Mouse (Mus musculus) CD4-positive helper T cell, adult 2 months (primary cell): ENCODE measurements around the gene Gucy1b1.

Experiments
- DNase-seq: peaks from one replicate; pipeline ENCODE4 v3.0.0-alpha.2; 2012; ENCODE audit warnings: low read depth, missing footprints, low spot score

Gucy1b1 gene

DNA sequence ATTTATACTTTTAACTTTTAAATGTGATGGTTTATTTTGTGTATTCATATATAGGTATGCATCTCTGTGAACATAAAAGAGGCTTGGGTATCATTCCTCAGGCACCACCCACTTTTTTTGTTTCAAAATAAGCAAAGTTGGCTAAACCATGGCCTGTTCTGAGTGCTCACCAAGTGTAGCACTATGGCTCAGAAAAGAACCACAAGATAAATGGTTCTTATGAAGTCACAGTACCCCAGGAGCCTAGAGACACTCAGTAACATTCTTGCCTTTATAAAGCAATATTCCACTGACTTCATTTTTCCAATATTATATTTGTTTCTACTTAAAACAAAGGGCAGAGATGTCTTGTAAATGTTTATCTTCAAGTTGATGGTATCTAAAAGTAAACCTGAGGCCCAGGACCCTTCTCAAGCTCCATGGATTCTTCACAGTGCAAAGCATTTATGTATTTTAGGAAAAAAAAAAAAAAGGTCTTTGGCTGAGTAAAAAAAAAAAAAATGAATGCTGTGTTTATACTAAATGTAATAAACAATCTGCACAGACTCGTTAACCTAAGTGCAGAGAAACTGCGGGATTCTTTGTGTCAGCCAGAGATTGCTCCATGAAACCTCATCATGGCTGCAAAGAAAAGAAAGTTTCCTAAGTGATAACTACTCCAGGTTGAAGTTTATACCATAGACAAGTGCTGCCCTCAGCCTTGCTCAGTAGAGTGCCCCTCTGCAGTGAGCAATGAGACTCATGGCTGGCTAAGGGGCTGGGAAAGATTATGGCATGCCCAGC, 38.0 kb downstream of the Gucy1b1 start:
- DNase-seq = no peak

DNA sequence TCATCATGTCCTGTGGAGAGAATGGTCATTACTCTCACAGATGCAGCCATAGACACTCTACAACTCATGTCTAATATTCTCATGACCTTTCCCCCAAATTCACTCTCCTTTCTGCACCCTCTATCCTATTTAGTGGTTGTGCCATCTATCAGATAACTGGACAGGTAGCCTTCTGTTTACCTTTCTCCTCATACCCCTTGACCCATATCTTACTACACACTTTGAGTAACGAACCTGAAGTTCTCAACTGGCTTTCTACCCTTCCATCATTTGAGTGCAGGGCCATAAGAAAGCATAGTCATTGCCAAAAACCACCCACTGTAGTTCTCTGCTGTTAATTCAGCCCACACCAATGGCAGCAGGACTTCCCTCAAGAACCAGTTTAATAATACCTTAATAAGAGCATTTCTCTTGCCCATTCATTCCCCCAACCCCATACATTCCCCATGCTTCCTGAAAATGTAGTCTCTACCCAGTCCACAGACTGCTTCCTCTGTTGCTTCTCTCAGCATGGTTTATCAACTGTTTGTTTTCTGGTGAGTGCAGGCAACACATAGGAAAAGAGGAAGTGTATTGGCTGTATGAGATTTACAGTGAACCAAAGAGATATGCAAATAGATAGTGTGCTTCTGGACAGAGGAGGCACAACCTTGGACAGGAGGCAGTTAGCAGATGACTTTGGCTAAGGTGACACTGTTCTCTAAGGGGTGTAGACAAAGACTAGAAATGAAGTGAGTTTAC, 44.3 kb downstream of the Gucy1b1 start:
- no peak for DNase-seq

DNA sequence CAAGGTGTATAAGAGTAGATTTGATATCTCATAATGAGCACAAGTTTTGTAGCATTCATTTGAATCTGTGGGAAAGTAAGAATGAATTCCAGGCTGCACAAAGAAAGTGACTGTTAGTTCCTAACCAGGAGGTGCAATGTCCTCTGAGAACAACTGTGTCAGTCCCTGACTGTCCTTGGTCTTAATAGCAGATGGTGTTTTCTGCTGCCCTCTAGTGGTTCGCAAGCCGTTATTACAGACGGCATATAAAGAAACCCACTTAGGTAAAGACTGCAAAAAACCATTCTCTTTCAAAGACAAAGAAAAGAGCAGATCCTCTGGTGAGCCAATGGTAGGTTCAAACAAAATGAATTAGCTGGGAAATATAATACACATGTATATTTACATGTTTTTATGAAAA, 45.3 kb downstream of the Gucy1b1 start:
- peak; percentile 44 for DNase-seq

DNA sequence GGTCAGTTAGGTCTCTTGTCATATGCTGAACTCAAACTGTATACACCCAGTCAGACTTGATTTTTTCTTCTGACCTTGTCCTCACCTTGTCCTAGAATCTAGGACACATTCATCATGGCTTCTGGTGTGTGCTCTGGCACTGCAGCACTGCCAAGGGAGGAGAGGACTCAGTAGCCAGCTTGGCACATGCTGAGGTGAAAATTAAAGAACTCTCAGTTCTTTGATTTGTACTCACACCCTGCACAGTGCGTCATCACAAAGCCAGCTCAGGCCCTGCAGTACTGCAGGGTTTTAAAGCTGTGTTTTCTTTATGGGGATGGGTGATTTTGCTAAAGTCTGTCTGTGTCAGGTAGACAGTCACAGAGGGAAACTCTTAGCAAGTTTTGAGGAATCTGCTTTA, 47.2 kb downstream of the Gucy1b1 start:
- DNase-seq = no peak

DNA sequence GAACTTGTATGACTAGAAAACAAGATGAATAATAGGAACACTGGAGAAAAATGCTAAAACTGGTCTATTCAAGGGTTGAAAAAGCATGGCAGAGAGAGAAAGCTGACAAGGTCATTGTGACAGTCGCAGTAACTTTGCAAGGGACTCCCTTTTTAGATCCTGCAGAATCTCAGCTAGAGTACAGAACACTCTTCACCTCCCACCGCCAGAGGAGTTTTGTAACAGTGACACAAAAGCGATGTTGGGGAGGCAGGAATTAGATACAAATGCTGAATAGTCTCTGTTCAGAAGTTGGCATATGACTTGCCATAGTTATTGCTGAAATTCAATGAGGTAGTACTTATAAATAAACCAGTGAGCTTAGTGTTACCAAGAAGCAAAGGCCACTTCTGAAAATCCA, 51.4 kb downstream of the Gucy1b1 start:
- DNase-seq = no peak

DNA sequence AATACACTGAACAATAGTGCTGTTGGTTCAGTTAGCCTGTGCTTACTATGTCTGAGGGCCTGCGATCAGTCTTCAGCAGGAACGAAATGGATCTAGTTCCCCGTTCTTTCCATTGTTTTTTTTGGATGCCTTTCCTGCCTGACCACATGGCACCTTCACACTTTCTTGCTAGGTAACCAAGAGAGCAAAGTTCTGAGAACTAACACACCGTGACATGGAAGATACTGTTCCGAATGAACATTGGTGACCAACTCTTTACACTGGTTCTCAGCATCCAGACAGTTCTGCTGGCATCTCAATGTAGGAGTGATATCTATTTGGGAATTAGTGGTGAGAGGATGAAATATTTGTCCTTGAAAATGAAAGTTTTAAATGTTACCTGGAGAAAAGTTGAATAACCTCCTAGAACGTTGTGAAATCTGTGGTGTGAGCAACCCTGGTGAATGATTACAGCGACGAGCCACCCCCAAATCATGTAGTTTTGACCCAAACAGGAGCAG, 52.0 kb downstream of the Gucy1b1 start:
- DNase-seq = no peak

DNA sequence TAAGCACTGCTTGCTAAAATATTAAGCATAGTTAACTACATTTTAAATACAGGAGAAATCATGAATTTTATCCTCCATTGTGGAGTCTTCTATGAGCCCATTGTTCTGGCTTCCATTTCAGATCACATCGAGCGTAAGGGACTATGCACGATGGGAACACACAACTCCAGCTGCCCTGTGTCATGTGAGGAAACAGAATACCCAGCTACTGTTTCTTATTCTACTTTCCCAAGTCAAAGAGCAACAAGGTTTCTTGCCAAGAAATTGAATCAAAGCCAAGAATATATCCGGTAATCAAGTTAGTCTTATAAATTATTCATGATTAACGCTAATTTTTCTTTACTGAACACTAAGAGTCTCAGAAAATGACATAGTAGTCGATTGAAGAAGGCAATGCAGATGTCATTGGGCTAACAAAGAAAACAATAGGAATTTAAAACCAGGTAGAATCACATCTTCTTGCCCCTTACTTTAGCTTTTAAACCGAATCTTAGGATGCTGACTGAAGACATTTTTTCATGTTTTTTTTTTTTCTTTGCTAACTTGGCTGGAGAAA, 60.3 kb downstream of the Gucy1b1 start:
- DNase-seq = no peak

DNA sequence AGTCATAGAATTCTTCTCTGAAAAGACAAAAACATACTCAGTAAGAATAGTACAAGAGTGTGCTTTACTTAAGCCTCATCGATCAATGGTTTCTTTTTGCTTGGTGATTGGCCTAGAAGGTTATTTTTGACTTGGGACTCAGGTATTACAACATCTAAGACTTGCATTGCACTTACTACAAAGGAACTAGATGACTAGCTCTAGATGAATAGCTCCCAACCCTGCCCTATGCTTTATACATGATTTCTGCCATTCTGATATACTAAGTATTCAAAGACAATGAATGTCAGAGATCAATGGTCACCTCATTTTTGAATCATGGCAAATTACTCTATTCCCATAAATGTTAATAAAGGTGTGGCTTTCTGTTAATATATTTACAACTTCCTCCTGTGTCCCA, 67.5 kb downstream of the Gucy1b1 start:
- no peak for DNase-seq

DNA sequence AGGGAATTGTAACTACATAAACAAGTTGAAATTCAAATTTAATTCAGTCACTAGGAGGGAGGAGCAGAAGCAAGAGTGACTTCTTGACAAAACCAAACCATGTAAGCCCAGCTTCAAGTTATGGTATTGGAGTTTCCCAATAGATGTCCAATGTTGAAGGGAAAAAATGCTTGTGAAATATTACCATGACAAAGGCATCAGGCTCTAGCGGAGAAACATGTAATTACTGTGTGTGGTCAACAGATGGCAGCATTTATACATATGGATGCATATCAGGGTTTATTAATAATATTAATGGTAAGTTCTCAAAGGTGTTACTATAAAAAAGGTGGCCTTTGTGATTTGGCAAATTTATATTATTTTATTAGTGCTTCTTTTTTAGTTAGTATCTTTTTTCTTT, 78.5 kb downstream of the Gucy1b1 start:
- DNase-seq = peak; percentile 35

DNA sequence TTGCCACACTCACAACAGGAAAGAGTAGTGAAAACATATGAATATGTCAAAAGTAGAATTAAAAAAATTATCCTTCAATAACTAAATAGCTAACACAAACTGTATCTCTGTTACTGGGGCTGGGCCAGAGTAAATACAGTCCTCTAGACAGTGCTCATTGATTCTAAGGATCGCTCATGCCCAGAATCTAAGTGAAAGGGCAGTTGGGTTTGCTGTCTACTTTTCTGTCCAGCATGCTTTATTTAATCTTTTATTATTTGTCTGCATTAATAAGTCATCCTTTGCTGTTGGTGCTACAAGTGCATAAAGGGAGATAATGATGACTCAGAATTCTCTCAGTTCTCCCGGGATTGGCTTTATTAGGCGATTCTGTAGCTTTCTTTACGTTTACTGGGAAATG, 79.1 kb downstream of the Gucy1b1 start:
- DNase-seq = no peak

DNA sequence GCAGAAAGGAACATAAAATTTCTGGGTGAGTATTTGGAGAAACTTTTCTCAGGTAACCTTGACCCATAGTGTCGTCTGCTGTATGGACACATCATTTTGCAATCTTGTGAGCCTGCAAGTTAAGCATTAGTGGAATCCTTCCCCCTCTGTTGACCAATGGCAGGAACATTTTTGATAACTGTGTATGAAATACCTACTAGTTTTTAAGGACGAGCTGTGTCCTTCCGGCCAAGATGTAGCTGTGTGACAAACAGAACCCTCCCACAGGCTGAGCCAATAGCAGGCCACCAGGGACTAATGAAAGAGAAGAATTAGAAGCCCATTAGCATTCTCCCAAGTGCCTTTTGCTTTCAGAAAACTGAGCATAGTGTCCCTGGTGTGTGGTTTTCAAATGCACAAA, 84.0 kb downstream of the Gucy1b1 start:
- no peak for DNase-seq

DNA sequence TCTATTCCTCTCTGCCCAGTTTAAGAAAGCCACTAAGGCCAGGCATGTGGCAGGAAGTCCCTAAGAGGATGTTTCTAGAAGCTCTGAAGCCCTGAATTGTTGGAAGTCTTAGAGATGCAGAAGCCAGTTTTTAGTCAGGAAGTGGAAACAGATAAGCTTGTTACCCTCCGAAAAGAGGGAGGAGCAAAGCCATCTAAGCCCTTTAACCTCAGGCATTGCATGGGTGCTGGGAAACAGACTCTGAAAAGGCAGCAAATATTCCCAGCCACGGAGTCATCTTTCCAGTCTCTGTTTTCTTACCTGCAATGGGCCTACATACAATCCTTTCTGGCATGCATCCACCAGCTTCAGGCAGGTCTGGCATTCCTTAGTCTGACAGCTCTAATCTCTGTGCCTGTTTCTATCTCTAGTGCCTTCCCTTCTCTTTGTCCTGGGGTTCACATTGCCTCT, 84.8 kb downstream of the Gucy1b1 start:
- DNase-seq = no peak

DNA sequence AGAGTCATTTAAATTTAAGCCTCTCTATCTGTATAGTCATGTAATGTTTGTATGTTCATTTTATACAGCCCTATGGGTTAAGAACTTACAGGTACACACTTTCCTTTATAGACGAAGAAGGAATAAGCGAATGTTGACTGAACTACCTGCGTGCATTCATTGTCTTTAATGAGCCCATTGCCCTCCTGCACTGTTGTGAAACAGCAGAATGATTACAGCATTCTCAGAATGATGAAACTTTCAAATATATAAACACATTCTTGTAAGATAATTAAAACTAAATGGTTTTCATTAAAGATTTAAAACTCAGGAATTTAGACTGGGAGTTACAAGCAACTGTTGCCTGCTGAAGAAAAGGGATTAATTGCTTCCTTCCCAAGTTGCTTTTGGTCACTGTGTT, 86.9 kb downstream of the Gucy1b1 start:
- no peak for DNase-seq

DNA sequence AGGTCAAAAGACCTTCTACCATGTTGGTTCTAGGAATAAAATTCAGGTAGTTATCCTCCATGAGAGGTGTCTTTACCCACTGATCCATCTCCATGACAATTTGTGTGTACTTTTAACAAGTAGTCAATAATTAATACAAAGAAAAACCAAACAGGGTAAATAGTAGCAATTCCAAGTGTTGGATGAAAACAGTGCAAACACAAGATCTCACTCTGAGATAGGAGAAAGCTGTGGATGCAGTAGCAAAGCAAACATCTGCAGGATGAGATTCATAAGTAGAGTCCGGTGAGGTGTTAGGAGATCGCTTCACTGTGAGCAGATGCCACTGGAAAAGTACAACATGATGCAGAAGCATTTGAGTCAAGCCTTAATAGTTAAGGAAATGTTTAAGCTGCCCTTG, 88.4 kb downstream of the Gucy1b1 start:
- DNase-seq = no peak

DNA sequence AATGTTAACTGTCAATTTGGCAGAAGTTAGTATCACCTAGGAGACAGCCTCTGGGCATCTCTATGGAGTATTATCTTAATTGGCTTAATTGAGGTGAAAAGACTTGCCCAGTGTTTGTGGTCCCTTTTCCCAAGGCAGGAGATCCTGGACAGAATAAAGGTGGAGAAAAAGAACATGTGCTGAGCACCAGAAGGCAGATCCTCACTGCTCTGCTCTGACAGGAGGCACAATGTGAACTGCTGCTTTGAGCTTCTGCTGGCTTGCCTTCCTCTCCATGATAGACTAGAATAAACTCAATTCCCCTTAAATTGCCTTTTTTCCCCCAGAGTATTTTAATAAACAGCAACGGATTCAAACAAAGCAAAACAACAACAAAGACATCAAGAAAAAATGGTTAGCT, 89.4 kb downstream of the Gucy1b1 start:
- DNase-seq = no peak

DNA sequence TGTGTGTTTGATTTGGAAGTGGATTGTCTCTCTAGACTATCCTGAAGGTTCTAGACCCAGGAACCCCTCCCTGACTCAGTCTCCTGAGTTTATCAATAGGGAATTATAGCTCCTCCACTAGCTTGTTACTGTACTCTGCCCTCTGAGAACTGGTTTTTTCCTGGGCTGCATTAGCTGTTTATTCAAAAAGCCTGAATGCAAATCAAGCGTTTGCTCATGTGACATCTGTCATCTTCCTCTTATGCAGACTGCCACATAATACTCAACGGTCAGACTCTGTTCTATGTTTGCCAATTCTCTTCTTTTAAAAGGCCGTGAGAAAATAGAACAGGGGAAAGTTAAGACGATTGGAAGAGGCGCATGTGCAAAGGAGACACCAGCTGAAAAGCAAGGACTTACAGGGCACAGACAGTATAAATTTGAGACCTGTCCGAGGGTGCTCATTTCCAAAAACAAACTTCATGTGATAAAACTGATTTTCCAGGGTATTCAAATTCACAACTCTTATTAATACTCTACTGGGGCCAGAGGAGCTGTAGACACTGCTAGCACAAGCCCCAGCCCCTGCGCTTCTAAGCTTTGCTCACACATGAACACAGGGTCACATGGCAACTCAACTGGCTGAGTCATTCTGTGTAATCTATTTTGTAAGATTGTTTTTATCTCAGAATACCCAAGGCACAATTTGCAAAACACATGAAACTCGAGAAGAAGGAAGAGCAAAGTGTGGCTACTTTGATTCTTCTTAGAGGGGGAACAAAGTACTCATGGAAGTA, 91.2 kb downstream of the Gucy1b1 start:
- no peak for DNase-seq
